Mouse (Mus musculus) heart, embryonic 13.5 days (tissue): ENCODE measurements around the gene Matn4. TPM values are rescaled to one million over a fixed set of nuclear protein-coding genes. Genes with fewer than 3 reads are reported as not detected.
"Not testable (repeated sequence)": the region's sequence is repeated elsewhere in the genome, so short reads cannot be mapped to it uniquely, and the experiment has no call there.

ENCODE experiments used
- ATAC-seq: fragments of 200-750 bp; cut with Nextera tagmentation; 2 replicates; pipeline ENCODE4 v1.8.0; 2017; ENCODE audit warnings: moderate TSS enrichment; ENCODE audit not compliant: insufficient number of reproducible peaks, low FRiP score, low TSS enrichment; ENCODE audit errors: extremely low read depth
- H3K27ac ChIP-seq: fragments of 300-500 bp; sonication (generic); replicated peaks from 2 replicates; pipeline ENCODE4 v1.5.1; 2015; ENCODE audit warnings: moderate library complexity, mild to moderate bottlenecking, inconsistent platforms
- H3K27me3 ChIP-seq: fragments of 300-500 bp; sonication (generic); replicated peaks from 2 replicates; pipeline ENCODE4 v1.6.1; 2015; ENCODE audit warnings: mild to moderate bottlenecking, inconsistent platforms
- H3K36me3 ChIP-seq: fragments of 300-500 bp; sonication (generic); 2 replicates; pipeline ENCODE4 v1.6.1; 2015; ENCODE audit warnings: mild to moderate bottlenecking, inconsistent platforms
- H3K4me1 ChIP-seq: fragments of 300-500 bp; sonication (generic); 2 replicates; pipeline ENCODE4 v1.6.1; 2015; ENCODE audit warnings: inconsistent platforms
- H3K4me2 ChIP-seq: fragments of 300-500 bp; sonication (generic); 2 replicates; pipeline ENCODE4 v1.6.1; 2015; ENCODE audit warnings: inconsistent platforms, mild to moderate bottlenecking, moderate library complexity
- H3K4me3 ChIP-seq: fragments of 300-500 bp; sonication (generic); 2 replicates; pipeline ENCODE4 v1.5.1; 2015; ENCODE audit warnings: moderate library complexity, mild to moderate bottlenecking, inconsistent platforms
- H3K9ac ChIP-seq: fragments of 300-500 bp; sonication (generic); 2 replicates; pipeline ENCODE4 v1.6.1; 2015; ENCODE audit warnings: inconsistent platforms, mild to moderate bottlenecking, moderate library complexity
- H3K9me3 ChIP-seq: fragments of 300-500 bp; sonication (generic); 2 replicates; pipeline ENCODE4 v1.6.1; 2016; ENCODE audit warnings: inconsistent platforms
- WGBS: fragments of 180-500 bp; shearing (Covaris S2); methylation state at CpG from one replicate; pipeline ENCODE4 v1.1.7; 2015; ENCODE audit warnings: mixed read lengths; 5-methylcytosine and 5-hydroxymethylcytosine counted together
- polyA plus RNA-seq: library from polyadenylated mRNA; unstranded; fragments of >200 nt; fragmentation: Nextera tagmentation; extraction: Ambion mirVana; gene quantifications from 2 replicates; pipeline ENCODE4 v1.2.1, GENCODE M21; 2015

Gene Matn4
- polyA plus RNA-seq, 1 experiment from 2014 or later: 5.2 TPM

- H3K27me3 ChIP-seq: peaks cover 20% of the 10 kb centered on the region
- no peaks in the 10 kb centered on the region for H3K36me3 ChIP-seq
- no peaks in the 10 kb centered on the region; the same call in 1 of the 2 replicates for H3K4me1 ChIP-seq
- peak overlapping the region; percentile 7; the same call in 1 of the 2 replicates for H3K4me2 ChIP-seq
- H3K9ac ChIP-seq: no peak overlapping the region
- H3K27ac ChIP-seq: no peak overlapping the region
- no peak overlapping the region for H3K4me3 ChIP-seq
- ATAC-seq: no peak
- WGBS: 26% methylated on average over 13 of the region's 13 CpGs
- H3K9me3 ChIP-seq: no peaks in the 10 kb centered on the region
These were observed 43.8 kb downstream of the Matn4 start for GRCm38 (mm10) chr2:164360974-164361657.

DNA sequence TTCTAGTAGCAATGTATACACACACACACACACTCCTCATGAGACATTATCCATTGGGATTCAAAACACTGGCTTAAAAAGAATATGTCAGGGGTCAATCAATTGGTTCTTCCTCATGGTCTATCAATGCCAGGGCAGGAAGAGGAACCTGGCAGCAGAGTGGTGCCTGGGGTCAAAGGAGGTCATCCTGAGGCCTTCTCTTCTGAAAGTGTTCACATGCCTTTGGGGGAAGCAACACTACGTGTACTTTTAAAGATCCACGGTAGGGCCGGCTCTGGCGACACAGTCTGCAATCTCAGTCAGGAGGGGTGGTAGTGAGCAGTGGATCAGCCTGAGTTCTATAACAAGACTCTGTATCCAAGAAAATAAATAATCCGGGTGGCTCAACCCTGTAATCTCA, 45.3 kb downstream of the Matn4 start:
- no peak for ATAC-seq
- no peaks in the 10 kb centered on the region for H3K36me3 ChIP-seq
- 62% methylated on average over 5 of the region's 5 CpGs for WGBS

GRCm38 (mm10) chr2:164359031-164359430, 45.9 kb downstream of the Matn4 start:
- H3K27ac ChIP-seq: no peak overlapping the region
- H3K27me3 ChIP-seq: peaks cover 37% of the 10 kb centered on the region
- WGBS: 78% methylated on average over 5 of the region's 5 CpGs
- no peaks in the 10 kb centered on the region; the same call in 1 of the 2 replicates for H3K4me1 ChIP-seq
- no peak overlapping the region for H3K4me2 ChIP-seq
- no peak for ATAC-seq
- no peaks in the 10 kb centered on the region for H3K9me3 ChIP-seq
- H3K9ac ChIP-seq: no peak overlapping the region
- no peak overlapping the region for H3K4me3 ChIP-seq
- no peaks in the 10 kb centered on the region for H3K36me3 ChIP-seq

More for the DNA sequence above, 45.3 kb downstream of the Matn4 start:
- Histone ChIP-seq H3K4me3 (no peak overlapping the region), H3K9ac (no peak overlapping the region), H3K9me3 (no peaks in the 10 kb centered on the region), H3K27me3 (peaks cover 33% of the 10 kb centered on the region), H3K4me2 (no peak overlapping the region), H3K27ac (no peak overlapping the region), H3K4me1 (no peaks in the 10 kb centered on the region; the same call in 1 of the 2 replicates)

GRCm38 (mm10) chr2:164358373-164358772, 46.6 kb downstream of the Matn4 start:
- no peak for ATAC-seq
- Histone ChIP-seq H3K27me3 (peaks cover 38% of the 10 kb centered on the region), H3K36me3 (no peaks in the 10 kb centered on the region), H3K27ac (no peak overlapping the region), H3K9ac (no peak overlapping the region), H3K4me1 (no peaks in the 10 kb centered on the region; the same call in 1 of the 2 replicates), H3K4me2 (no peak overlapping the region), H3K4me3 (no peak overlapping the region), H3K9me3 (no peaks in the 10 kb centered on the region)
- WGBS: 75% methylated on average over 3 of the region's 3 CpGs

- Histone ChIP-seq H3K4me2 (no peak overlapping the region), H3K27me3 (peaks cover 28% of the 10 kb centered on the region), H3K27ac (no peak overlapping the region), H3K4me3 (no peak overlapping the region), H3K4me1 (no peaks in the 10 kb centered on the region; the same call in 1 of the 2 replicates), H3K9me3 (no peaks in the 10 kb centered on the region), H3K36me3 (no peaks in the 10 kb centered on the region), H3K9ac (no peak overlapping the region)
- 71% methylated on average over 11 of the region's 11 CpGs for WGBS
- ATAC-seq: no peak
These were observed 48.6 kb downstream of the Matn4 start for GRCm38 (mm10) chr2:164356177-164356967.

- Histone ChIP-seq H3K9ac (no peak overlapping the region), H3K36me3 (no peaks in the 10 kb centered on the region), H3K4me2 (no peak overlapping the region), H3K27ac (no peak overlapping the region), H3K4me1 (no peaks in the 10 kb centered on the region), H3K9me3 (peaks cover 2% of the 10 kb centered on the region; the same call in 1 of the 2 replicates), H3K27me3 (peaks cover 22% of the 10 kb centered on the region), H3K4me3 (no peak overlapping the region)
- WGBS: 80% methylated on average over 11 of the region's 11 CpGs
- no peak for ATAC-seq
These were observed 51.6 kb downstream of the Matn4 start for GRCm38 (mm10) chr2:164353356-164353755.

GRCm38 (mm10) chr2:164352697-164353096, 52.3 kb downstream of the Matn4 start:
- H3K9me3 ChIP-seq: peaks cover 2% of the 10 kb centered on the region; the same call in 1 of the 2 replicates
- no peak for ATAC-seq

GRCm38 (mm10) chr2:164348980-164349379, 56.0 kb downstream of the Matn4 start:
- H3K9me3 ChIP-seq: peaks cover 2% of the 10 kb centered on the region; the same call in 1 of the 2 replicates
- H3K4me3 ChIP-seq: no peak overlapping the region
- WGBS: 84% methylated on average over 3 of the region's 3 CpGs
- H3K4me2 ChIP-seq: no peak overlapping the region
- H3K4me1 ChIP-seq: no peaks in the 10 kb centered on the region
- no peak for ATAC-seq
- no peak overlapping the region for H3K9ac ChIP-seq
- no peaks in the 10 kb centered on the region for H3K36me3 ChIP-seq
- H3K27ac ChIP-seq: no peak overlapping the region
- peaks cover 2% of the 10 kb centered on the region for H3K27me3 ChIP-seq

More at GRCm38 (mm10) chr2:164352697-164353096, 52.3 kb downstream of the Matn4 start:
- no peaks in the 10 kb centered on the region for H3K36me3 ChIP-seq
- no peak overlapping the region for H3K4me3 ChIP-seq
- H3K4me1 ChIP-seq: no peaks in the 10 kb centered on the region
- WGBS: 60% methylated on average over 3 of the region's 3 CpGs
- H3K27me3 ChIP-seq: peaks cover 22% of the 10 kb centered on the region
- no peak overlapping the region for H3K4me2 ChIP-seq
- H3K27ac ChIP-seq: no peak overlapping the region
- no peak overlapping the region for H3K9ac ChIP-seq

DNA sequence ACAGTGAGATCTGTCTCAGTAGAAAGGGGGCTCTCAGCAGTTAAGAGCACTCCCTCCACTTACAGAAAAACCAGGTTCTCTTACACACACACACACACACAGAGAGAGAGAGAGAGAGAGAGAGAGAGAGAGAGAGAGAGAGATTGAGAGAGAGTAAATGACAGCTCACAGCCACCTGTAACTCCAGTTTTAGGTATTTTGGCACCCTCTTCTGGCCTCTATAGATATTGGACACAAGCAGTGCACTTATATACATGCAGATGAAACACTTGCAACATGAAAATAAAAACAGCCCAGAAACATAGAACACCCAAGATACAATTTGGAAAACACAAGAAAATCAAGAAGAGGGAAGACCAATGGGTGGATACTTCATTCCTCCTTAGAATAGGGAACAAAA, 57.3 kb downstream of the Matn4 start:
- not testable (repeated sequence) for H3K4me2 ChIP-seq, H3K9ac ChIP-seq, ATAC-seq, H3K27me3 ChIP-seq, H3K9me3 ChIP-seq, H3K27ac ChIP-seq, H3K4me3 ChIP-seq, H3K4me1 ChIP-seq, H3K36me3 ChIP-seq

DNA sequence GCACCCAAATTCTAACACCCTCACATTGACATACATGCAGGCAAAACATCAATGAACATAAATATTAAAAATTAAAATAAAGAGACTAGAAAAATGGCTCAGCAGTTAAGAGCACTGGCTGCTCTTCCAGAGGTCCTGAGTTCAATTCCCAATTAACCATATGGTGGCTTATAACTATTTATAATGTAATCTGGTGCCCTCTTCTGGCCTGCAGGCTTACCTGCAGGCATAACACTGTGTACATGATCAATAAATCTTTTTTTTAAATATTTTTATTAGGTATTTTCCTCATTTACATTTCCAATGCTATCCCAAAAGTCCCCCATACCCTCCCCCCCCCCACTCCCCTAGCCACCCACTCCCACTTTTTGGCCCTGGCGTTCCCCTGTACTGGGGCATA, 61.2 kb downstream of the Matn4 start:
- H3K4me3 ChIP-seq, H3K4me1 ChIP-seq, H3K36me3 ChIP-seq, ATAC-seq, H3K27me3 ChIP-seq, H3K27ac ChIP-seq, H3K9me3 ChIP-seq, H3K9ac ChIP-seq, H3K4me2 ChIP-seq: not testable (repeated sequence)
- WGBS: 60% methylated on average over 1 of the region's 1 CpGs
